Mouse (Mus musculus): ENCODE results near the gene Mutyh.
A peak's percentile ranks its signal among the peaks of the same experiment; 100 is the strongest.
"Not testable (repeated sequence)": the region's sequence is repeated elsewhere in the genome, so short reads cannot be mapped to it uniquely, and the experiment has no call there.

Gene Mutyh

DNA sequence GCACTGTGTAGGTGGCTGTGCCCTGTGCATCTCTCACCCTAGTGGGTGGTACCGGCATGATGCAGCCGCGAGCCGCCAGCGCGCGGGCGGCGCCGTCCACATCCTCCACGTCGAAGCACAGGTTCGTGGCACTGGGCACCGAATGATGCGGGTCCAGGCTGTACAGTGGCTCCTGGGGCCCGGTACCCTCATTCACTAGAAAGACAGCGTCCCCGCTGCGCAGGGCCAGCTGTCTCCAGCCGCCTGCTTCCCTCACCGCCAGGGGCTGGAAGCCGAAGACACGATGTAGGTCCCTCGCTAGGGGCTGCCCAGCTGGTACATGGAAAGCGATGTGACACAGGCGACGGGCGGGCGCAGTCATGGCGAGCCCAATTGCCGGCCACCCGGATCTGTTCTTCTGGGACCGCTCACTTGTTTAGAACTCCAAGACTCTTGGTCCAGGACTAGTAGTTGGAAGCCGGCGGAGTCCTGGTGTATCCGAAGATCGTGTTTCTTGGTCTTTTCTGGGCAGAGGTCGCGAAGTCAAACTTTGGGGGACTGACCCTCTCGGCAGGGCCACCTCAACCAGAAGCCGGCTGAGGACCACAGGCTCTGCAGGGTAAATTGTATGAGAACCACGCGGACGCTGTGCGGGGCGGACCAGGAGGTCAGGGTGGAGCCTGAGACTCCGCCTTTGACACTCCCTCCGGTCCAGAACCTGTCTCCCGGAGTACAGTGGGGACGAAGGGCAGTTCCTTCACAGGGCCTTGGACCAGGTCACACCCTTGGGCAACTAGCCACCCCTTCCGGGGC is 13.6 kb downstream of the Mutyh start:
- peak; percentile 53 for DNase-seq (ENCODE audit: low spot score)

DNA sequence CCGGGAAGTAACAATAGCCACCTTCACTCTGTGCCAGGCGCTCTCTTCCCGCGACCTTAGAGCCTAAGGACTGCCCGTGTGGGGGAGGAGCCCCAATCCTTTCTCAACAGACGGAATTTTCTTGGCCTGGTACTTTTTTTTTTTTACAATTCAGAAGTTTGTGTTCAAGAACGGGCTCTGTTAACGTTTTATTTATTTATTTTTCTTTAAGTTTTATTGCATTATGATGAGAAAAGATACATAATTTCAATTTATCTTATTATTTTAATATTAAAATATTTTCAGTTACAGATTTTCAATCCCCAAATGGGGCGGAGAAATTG is 14.1 kb downstream of the Mutyh start, which contains the start of gene Hpdl:
Gene Hpdl, minus strand, starts transcription at position 14 of the 323 bp plus-strand sequence.
- DNase-seq (ENCODE audit: low spot score): no peak

DNA sequence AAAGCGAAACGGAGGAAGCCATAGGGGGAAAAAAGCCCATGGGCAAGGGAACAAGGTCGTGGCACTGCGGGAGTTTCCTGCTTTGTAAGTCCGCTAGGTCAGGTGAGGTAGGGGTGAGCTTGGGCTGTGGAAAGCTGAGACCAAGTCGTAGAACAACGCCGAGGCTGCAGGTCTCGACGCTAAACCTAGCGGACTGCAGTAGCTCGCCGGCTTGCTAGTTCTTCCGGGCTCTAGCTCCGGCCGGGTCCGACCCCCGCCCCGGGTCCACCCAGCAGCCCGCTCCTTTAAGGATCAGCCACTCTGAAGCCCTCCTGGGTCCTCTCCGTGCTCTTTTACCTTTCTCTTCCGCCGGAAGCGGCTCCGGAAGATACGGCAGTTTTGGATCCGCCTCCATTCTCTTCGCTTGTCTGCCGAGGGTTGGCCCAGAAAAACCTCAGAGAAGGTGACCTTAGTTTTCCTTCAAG is 17.1 kb downstream of the Mutyh start:
- peak; percentile 40 for DNase-seq (ENCODE audit: low spot score)

DNA sequence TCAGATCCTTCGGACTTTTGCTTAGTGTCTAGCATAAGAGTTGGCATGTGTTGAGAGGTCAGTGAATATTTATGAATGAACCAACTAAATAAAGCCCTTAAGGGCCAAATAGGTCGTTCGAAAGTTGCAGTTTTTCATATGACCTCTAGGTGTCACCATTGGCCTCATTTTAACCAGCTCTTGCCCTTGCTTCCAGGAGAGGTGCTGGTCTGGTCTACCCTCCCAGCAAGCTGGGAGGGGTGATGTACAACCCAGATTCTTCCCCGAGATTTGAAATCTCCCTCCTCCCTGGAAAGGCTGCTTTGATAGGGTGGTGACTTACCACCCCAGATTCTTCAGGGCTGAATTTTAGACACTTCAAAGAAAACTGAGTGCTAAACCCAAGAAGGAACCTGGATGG is 20.3 kb downstream of the Mutyh start:
- no peak for DNase-seq (ENCODE audit: low spot score)

DNA sequence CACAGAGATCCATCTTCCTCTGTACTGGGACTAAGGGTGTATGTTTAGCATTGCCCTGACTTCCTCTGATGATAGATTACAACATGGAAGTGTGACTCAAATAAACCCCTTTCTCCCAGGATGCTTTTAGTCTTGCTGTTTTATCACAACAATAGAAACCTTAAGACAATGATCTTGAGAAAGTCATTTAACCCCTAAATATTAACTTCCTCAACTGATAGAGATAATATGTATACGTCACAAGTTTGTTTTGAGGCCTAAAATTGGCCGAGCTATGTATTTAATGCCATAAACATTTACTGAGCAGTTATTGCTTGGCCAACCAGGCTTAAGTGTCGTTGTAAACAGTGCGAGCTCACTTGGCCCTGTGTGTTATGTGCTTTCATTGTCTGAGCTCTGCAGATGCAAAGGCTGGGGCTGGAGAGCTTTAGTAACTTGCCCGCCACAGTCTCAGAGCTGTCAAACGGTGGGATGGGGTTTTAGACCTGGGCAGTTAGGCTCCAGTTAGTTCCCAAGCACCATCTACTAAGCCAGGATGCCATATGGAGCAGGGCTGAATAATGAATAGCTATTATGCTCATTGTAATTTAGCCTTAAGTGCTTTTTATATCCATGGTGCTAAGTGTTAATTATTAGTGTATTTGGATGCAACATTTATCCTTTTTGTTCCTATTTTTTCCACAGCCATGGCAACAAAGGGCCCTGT is 22.0 kb downstream of the Mutyh start:
- no peak for DNase-seq (ENCODE audit: low spot score)

DNA sequence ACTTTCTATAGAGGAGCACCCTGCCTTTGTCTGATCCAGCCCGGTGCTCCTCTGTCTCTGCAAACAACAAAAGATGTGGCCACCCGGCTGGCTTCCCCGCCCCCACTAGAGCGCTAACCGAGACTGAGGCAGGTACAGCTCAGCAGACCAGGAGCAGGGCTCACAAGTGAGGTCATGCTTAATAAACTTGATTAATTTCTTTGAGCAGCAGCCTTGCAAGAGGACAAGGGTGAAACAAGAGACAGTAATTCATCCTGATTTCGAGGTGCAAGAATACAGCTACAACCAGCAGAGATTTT is 22.5 kb downstream of the Mutyh start:
- DNase-seq (ENCODE audit: low spot score): no peak

DNA sequence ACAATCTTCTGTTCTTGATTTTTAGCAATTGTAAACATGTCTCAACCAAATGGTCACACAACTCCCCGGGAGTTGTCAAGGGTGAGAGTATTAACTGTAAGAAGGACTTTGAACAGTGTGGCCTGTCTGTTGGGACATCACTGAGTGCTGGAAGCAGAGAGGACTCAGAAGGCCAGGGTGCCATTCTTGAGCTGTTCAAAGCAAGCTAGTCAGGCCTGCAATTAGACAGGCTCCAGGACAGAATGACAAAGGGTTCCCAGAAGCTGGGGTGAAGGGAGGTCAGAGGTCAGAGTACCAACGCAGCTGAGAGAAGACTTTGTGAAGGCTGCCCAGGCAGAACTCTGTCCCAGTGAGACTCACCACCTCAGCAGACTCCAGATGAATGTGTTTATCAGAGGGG is 31.5 kb downstream of the Mutyh start:
- no peak for DNase-seq (ENCODE audit: low spot score)

DNA sequence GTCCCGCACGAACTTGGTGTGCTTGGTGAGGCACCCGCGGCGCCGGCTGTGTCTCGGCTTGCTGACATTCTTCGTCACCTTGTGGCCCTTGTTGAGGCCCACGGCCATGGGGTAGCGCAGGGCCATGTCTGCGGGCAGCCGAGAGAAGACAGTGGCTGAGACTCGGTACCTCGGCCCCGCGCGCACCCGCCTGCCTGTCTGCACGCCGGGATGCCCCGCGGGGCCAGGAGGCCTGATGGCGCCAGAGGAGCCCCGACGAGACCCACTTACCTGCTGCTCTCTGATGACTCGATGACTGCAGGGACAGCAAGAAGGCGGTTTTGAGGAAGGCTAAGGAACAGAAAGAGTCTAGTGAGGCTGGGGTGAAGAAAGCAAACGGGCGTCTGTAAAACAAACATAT is 32.6 kb downstream of the Mutyh start:
- DNase-seq (ENCODE audit: low spot score): not testable (repeated sequence)

DNA sequence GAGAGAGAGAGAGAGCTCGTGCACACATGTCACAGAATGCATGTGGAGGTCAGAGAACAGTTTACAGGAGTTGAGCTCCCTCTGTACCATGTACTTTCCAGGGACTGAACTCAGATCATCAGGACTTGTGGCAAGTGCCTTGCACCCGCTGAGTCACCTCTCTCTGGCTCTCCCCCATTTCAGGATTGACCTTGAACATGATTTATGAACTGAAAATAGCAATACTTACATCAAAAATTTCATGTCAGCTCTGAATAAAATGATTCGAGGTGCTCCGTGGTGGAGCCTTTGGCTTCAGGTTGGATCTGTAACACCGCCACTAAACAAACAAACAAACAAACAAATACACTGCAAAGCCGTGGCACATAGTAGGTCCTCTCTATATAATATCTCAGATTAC is 33.3 kb downstream of the Mutyh start:
- no peak for DNase-seq (ENCODE audit: low spot score)

DNA sequence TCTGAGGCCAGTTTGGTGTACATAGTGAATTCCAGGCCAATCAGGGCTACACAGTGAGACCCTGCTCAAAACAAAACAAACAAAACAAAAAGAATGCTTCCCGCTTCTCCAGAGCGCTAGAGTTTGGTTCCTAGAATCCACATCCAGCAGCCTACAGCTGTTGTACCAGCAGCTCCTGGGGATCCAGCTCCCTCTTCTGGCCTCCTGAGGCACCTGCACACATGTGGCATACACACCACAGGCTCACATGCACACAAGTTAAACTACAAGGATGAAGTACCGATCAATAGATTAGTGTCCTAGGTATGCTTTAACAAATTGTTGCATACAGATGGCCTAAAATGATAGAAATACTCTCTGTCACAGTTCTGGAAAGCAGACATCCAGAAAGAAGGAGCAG is 36.8 kb downstream of the Mutyh start:
- DNase-seq (ENCODE audit: low spot score): no peak

DNA sequence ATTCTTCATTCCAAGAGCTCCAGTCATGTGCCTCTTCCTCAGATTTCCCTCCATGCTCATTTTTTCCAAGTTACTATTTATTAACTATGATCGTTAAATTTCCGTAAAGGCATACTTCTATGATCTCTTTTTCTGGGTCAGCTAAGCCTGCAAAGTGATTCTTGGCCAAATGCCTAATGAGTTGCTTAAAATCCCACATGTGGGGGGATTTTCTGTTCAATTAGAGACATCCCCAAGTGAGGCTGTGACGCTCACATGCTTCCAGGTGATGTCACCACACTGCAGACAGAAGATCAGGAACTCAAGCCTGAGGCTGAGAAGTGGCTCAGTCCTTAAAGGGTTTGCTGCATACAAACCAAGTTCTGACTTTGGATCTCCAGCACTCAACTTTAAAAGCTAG is 42.4 kb downstream of the Mutyh start:
- DNase-seq (ENCODE audit: low spot score): no peak

DNA sequence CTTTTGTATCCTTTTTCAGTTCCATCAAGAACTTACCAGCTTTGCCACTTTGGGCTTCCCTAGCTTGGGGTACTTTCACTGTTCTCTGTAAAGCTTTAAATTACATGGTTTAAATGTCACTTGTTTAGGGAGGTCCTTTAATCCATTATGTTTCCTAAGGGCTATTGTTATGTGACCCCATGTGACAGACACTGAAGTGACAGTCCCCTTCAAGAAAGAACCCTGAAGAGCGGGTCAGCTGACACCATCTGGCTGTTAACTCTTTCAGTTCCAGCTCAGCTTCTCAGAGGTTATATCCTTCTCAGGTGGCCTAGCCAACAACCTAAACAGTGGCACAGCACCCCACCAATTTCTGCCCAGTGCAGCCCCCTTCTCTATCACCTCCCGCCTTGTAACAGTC is 46.8 kb downstream of the Mutyh start:
- DNase-seq (ENCODE audit: low spot score): no peak

DNA sequence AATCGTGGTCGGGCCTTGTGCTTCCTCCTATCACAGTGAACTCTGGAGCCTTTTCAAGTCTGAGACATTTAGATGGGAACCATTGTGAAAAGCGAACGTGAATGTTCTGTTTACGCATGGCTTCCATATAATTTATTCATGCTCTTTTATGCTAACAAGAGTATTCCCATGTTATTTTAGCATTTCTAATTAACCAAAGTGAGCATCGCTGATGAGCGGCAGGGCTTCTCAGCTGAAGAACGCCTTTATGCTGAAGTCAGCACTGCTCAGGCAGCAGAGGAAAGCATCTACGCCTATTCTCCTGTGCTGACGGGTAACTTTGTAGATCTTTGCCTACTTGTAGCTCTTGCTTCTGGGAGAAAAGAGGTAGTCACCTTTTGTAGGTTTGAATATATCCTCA is 49.7 kb downstream of the Mutyh start:
- no peak for DNase-seq (ENCODE audit: low spot score)

DNA sequence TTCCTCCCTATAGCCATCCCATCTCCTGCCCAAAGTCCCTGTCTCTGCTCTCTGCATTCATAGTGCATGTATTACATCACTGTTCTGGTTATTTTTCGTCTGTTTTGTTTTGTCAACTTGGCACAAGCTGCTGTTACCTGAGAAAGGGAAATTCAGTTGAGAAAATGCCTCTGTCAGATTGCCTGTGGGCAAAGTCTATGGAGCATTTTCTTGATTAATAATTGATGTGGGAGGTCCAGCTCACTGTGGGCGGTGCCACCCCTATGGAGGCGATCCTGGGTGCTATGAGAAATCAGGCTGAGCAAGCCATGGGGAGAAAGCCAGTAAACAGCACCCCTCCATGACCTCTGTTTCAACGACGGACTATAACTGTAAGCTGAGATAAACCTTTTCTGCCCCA is 52.2 kb downstream of the Mutyh start:
- no peak for DNase-seq (ENCODE audit: low spot score)

DNA sequence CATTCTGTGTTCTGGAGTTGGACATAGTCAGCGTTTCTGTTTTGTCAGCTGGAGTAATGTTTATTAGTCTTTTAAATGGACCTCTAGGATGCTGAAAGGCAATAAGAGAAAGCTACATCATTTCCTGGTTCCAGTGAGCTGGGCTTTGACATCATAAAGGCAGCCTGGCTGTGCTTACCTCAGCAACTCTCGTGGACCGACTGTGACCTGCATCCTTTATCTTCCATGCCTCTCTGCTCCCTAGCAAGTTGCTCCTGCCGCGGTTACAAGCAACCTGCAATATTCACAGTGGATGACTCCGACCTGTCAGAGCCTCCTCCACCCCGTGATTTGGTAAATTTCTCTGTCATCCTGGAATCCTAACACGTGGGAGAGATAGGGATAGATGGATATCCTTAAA is 54.5 kb downstream of the Mutyh start:
- DNase-seq (ENCODE audit: low spot score): no peak

Measured in ovary, postnatal 10 days (tissue).